Mouse (Mus musculus) retina, adult 2 months (tissue): ENCODE data around the gene Prdm5.

Experiments used
- DNase-seq: peaks from one replicate; pipeline ENCODE4 v3.0.0-alpha.2; 2012; ENCODE audit warnings: low read depth, low spot score

The Prdm5 gene

DNA sequence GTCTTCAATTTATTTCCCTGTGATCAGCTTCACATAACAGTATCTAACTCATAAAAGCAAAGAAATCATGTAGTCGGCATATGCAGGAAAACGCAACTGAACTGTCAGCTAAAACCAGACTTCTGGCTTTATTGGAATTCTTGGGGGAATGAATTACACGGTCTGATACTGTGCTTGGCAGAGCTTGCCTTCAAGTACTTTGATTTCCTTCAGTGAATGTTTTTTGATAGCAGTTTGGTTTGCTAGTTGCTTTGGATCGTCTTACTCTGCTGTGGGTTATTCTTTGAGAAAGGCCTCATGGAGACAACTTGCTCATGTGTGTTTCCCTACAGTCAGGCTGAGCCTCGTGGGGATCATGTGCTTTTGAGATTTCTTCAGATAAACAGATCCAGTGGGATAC lies 52.7 kb downstream of the Prdm5 start:
- no peak for DNase-seq

DNA sequence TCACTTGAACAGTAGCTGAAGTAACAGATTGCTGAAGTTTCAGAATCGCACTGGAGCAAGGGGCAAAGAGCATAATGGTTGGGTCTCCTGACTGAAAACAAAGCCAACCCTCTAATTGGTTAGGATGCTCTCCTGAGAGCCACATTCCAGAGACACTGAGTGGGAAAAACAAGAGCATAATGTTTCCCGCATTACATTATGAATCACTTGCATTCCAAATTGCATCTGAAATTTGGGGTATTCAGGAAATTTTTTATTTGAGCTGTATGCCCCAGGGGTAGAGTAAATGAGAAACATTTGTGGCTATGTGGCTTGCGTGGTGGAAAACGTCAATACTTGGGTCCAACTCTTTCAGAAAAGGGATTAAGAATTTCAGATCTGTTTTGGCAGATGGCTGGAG lies 55.2 kb downstream of the Prdm5 start:
- DNase-seq = no peak

DNA sequence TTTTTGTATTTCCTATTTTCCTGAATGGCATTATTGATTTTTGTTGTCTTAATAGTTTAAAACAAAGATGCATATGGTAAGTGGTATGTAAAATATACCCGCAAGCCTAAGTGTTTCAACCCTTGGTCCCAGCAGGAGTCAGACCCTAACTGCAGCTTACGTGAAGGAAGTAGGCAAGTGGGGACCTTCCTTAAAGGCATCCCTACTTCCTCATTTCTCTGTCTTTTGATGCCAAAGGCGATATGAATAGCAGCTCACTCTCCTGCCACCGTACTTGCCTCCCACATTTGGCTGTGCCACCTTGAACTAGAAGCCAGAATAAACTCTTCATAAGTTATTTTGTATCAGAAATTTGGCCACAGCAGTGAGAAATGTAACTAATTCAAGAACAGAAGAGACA lies 63.8 kb downstream of the Prdm5 start:
- DNase-seq = no peak

DNA sequence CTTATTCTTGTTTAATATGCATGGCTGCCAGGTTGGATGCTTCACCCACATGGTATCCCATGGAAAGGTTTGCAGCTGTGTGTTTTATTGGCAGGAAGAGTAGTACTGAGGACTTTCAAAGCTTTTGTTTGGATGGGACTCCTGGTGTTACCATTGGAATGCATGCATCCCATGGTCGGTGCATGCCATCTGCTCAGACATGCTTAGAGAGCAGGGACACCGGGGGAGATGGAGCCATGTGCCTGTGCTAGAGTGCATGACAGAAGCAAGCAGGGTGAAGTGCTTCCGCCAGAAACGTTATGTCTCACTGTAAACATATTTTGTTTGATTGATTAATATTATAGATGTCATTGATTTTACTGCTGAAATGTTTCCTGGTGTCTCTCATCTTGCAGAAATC lies 70.3 kb downstream of the Prdm5 start:
- DNase-seq = no peak

DNA sequence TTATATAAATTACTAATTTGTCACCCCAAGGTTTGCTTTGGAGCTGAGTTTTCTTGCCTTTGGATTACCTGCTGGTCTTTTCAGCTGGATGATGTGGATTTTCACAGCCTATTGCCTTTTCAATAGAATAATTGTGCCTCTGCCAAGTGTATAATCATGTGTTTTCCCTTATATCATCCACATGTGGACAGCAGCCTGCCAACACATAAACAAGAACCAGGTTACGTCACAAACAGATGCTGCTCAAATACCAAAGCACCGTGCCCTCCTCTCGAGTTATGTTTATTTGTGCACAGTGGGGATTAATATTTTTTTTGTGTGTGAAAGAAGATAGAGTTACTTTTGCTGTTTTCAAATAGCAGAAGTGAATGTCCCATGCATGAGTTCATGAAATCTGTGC lies 70.9 kb downstream of the Prdm5 start:
- DNase-seq = no peak

DNA sequence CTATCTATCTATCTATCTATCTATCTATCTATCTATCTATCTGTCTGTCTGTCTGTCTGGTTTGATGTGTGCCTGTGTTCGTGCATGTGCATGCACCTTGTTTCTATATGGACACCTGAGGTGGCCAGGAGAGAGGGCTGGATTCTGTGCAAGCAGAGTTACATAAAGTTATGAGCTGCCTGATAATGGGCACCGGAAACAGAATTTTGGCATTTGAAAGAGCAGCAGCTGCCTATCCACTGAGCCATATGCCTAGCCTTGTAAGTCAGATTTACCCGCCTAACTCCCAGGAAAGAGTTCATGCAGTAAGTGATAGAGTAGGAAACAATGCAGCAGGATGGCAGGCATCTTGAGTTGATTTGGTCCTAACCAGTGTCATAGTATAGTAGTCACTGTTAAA lies 71.4 kb downstream of the Prdm5 start:
- DNase-seq = no peak

DNA sequence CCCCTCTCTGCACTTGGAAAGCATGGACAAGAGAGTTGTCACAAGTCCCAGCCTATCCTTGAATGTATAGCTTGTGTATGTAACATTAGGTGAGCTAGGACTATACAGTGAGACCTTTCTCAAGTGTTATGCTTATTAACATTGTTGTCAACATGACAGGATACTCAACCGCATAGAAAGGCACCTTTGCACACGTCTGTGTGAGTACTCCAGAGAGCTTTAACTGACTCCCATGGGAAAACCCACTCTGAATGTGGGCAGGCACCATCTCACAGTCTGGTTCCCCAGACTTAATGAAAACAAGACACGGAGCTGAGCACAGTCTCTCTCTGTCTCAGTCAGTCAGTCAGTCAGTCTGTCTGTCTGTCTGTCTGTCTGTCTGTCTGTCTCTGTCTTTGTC lies 75.2 kb downstream of the Prdm5 start:
- no peak for DNase-seq

DNA sequence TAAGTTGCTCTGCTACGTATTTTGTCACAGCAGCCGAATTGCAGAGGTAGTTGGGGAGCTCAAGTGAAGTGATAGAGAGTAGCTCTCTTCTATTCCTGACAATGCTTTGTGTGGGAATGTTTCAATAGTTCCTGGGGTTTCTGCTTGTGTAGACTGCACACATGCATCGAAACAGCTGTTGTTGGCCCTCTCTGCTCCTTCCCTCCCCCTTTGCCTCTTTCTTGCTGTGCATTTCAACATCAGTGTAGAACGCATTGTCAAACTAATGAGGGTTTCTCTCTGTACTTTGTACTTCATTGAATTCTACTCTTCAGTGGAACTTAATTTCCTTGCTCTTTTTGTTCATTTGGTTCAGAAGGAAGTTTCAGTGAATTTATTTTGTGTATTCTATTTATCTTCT lies 75.8 kb downstream of the Prdm5 start:
- no peak for DNase-seq

DNA sequence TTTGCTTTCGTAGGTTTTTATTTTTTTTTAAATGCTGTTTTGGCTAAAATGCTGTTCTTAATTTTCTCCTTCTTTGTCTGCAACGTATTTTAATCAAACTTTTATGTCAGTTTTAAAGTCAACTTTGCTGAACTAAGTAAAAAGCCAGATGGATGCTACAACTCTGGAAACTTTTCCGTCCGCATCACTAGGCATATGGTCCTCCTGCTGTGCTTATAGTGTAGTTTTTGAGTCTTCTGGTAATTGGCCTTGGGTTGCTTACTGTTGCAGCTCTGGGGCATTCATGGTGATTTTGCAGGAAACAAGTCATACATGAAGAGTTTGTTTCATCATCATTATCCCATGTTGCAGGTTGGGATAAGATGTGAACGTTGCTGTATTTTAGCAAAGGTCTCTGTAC lies 81.8 kb downstream of the Prdm5 start:
- DNase-seq = no peak

DNA sequence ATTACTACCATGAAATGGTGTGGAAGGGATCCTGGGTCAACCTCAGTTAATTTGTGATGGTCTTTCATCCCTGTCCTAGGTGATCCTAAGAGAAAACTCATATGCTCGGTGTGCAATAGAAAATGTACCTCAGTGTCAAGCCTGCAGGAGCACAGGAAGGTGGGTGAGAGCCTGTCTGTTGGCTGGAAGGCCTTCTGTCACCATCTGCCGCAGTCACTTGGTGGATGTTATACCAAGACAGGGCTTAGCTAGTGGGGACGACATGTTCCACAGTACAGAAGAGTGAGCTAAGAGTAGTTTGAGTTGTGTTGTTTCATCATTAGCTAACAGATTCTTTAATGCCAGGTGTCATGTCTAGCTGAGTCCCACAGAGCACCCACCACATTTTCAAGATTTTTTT lies 84.0 kb downstream of the Prdm5 start:
- no peak for DNase-seq

DNA sequence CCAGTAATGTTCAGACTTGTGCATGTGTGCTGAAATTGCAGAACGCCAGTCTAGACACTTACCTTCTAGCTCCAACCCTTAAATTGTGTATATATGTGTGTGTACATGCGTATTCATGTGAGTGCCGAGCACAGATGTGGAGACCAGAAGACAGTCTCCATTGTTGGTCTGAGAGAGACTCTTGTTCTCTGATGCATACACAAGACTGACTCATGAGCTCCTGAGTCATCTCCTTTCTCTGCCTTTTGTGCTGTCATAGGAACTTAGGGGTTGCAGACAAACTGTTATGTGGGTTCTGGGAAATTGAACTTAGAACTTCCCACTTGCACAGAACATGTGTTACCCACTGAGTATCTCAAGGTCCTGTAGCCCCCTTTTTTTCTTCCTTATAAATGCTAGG lies 85.4 kb downstream of the Prdm5 start:
- DNase-seq = no peak

DNA sequence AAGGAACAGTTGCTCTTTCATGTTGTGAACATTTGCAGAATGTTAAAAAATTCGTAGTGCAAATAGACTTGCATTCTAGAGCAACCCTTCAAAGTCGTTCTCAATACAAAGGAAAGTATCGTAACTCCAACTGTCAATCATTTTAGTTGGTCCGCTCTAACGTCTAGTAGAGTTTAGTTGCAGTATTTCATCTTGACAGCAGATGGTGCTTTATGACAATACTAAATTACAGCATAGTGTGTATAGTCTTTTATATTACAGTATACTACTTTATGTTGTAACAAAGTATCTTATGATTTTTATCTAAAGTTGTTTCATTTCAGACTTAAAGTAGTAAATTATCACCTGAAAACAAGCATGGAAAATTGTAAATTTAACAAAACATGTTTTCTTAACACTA lies 86.1 kb downstream of the Prdm5 start:
- DNase-seq = no peak

DNA sequence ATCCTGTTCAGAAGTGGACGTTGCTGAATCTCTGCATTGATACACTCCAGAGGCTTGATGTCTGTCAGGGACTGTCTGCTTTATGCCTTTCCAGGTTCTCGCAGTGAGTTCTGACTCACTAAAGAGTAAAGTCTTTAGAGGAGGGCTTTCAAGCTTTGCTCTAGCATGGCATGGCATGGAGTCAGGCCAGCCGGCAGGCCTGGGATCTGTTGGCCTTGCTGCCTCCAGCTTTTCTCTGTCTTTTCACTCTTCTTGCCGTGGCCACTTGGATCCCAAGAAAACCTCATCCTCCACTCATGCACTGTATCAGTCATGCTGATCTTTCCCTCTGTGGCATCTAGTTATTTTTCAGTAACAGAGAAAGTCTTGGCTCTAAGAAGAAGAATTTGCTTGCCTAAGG lies 87.1 kb downstream of the Prdm5 start:
- DNase-seq = no peak

DNA sequence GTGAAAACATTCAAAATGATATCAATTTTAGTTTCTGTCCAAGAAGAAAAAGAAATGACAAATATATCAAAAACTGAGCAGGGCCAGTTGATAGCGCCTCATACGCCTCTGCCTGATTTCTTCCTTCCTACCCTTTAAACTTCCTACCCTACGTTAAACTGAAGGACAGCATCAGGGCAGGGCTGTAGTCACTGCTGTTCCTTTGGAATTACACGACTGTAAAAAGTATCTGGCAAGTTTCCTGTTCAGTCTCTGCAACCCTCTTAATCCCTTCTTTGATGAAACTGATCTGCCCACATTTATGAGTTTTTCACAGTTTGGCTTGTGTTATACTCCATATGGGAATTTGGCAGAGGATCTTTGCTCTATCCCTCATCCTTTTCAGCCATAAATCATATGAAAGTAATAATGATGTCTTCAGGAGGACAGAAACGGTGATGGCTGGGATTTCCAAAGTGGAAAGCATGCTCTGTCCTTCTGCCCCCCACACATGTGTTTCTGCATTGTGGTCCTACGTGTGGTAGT lies 93.0 kb downstream of the Prdm5 start:
- no peak for DNase-seq

DNA sequence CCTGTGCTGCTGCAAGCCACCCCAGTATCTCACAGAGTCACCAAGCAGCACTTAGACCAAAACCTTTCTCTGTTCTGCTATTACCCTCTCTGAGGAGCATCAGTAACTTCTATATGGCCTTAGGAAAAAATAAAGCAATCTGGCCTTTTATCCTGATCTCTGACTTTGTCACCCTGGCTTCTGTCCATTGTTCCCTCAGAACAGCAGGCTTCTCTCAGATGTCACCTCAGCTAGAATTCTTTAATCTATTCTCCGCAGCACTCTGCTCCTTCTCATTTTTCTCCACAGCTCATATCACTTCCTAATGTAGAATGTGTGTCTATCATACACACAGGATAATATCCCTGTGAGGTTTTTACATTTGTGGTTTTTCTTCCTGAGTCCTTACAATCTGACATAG lies 99.5 kb downstream of the Prdm5 start:
- no peak for DNase-seq

DNA sequence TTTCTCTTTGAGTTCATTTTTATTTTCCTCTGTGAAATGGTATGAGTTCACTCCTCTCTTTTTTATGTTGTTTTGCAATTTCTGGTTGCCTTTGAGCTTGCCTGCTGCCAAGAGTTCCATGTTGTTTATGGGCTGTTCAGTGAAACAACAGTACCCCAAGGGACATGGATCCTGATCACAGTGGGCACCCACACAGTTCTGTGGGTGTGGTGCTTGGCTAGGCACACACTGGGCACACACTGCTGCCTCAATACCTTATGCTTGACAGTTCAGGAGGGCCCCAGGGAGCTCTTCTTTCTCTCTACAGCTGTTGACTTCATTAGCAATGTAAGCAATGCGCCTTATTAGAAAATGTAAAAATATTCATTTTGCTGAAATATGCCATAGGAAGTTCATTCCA lies 110.0 kb downstream of the Prdm5 start:
- no peak for DNase-seq

DNA sequence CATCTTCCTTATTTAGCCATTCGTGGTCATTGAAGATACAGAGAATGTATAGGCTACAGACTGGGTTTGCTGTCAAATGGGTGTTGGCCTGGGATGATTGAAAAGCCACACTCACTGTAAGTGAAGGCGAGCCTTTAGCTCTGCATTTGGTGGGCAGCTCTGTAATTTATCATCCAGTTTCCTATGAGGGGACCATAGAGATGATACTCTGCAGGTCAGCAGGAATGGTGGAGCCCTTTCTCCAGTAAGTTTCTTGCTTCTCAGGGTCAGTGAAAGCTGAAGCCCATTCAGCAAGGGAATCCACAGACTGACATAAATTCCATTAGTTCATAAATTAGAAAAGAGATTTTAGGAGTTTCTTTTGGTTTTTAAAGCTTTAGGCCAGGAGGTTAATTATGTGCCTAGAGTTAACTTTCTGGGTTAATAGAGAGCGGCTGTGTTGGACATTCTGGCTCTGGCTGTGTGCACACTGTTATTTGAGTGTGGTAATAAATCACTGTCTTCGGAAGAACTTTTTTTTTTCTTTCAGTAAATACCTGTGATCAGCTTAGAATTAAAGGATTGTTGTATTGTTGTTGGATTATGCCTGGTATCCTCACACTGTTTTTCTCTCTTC lies 113.4 kb downstream of the Prdm5 start:
- no peak for DNase-seq

DNA sequence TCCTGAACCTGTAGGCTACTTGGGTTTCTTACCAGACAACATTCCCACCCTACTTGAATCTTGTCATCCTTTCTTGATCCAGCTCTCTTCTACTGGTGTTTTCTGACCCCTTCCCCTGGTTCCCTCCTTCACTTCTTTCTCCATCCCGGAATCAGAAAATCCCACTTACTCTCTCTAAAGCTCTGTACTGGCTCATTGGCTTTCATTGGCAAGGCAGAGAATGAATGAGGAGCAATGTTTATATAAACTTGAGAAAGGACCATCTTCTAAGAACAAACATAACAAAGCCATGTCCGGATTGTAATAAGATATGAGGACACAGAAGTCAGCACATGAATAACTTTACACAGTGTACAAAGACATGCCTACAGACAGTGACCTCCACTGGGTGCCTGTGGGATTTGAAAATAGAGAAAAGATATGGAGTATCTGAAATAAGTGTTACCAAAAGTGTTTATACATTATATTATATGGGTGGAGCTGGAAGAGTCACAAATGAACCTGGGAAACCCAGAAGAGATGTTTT lies 127.9 kb downstream of the Prdm5 start:
- DNase-seq = no peak

DNA sequence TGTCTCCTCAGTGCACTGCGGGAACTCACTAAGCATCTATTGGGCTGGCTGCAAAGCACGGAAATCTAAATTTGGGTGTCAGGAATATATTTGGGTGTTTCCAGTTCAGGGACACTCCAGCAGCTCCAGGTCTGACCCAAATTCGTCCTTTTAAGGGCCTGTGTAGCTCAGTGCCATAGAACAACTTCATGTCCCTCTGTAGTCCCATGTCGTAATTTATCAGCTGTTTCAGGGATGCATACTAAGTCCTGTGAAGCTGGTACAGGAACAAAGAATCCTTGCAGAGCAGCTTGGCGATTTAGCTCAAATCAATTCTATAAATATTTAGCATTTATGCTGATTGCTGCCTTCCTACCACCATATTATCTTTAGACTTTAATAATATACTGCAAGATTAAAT lies 136.6 kb downstream of the Prdm5 start:
- no peak for DNase-seq

DNA sequence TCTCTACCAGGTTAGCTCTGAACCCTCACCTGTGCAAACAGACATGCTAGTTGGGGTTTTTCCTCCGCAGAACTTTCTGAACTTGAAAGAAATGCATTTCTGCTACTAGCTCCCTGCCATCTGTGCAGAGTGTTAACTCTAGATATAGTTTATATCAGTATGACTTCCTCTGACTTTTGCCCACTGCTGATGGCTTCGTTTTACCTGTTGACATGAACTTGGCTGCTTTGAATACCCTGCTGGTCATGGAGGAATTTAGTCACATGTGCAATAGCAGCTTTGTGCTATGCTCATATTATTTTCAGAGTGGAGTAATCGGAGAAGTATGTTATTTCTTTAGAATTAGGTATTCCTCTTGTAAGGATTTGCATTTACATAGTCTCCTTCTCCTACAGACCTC lies 142.9 kb downstream of the Prdm5 start:
- DNase-seq = no peak

DNA sequence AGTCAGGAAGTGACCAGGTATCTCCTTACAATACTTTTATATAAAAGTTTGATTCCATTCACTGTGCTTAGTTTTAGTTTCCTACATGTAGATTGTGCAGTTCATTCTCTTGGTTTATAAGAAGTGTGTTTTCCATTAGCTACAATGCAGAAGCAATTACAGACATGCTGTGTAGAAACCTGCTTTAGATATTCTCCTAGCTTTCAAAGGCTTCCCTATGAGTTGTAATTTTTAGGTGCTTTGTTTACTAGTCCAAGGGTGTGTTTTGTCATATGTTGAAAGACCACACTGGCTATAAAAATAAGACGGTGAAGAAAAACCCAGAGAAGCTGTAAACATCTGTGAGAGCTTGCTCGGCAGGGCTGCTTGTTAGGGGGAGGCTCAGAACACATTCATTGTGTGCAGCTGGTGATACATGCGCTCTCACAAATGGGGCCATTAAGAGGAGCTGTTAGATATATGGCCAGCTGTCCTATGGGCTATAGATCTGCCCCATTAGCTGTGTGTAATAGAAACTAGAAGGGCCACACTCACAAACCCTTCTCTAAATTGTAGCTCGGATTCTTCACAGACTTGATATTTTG lies 144.8 kb downstream of the Prdm5 start:
- DNase-seq = no peak

DNA sequence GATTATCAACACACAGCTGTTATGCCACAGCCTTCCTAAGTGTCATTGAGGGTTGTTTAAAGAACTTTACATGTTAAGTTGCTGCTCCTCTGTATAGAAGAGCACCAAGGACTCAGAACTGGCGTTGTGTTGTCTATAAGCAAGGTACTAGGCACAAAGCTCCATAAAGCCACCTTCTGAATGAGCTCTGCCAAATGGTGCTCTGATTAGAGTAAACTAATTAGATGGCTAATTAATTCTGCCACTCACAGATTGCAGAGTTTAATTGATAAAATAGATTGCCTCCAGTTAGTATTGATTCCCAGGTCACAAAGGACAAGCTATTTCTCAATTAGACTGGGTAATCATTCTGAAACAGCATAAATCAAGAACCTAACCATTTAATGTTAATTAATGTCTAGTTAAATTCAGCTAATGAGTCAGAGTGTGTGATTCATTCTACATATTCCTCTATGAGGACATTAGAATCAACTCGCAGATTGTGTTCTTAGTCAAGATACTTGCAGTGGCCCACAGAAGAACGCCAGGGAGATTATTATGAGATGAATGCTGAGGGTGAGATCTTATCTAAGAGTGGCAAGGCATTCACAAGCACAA lies 147.0 kb downstream of the Prdm5 start:
- no peak for DNase-seq

DNA sequence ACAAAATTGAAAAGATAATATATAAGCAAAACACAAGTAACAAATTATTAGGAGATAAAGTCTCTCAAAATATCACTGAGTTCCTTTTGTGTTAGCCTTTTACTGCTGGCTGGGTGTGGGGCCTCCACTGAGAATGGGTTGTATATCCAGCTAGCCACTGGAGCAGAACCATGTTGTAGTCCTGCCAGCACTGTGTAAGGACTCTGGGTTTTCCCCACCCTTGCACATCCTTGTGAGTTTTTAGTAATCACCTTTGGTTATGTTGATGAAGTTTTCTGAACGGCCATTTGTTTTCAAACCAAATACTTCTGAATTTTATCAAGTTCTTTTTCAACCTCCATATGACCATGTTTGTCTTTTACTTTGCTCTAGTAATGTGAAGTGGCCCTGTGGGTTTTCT lies 151.7 kb downstream of the Prdm5 start:
- no peak for DNase-seq
